Mouse (Mus musculus) right cerebral cortex, postnatal 14 days (tissue): ENCODE data around the gene Bcl2l1.

Experiments
- DNase-seq: peaks from one replicate; pipeline ENCODE4 v3.0.0; 2022

The Bcl2l1 gene

DNA sequence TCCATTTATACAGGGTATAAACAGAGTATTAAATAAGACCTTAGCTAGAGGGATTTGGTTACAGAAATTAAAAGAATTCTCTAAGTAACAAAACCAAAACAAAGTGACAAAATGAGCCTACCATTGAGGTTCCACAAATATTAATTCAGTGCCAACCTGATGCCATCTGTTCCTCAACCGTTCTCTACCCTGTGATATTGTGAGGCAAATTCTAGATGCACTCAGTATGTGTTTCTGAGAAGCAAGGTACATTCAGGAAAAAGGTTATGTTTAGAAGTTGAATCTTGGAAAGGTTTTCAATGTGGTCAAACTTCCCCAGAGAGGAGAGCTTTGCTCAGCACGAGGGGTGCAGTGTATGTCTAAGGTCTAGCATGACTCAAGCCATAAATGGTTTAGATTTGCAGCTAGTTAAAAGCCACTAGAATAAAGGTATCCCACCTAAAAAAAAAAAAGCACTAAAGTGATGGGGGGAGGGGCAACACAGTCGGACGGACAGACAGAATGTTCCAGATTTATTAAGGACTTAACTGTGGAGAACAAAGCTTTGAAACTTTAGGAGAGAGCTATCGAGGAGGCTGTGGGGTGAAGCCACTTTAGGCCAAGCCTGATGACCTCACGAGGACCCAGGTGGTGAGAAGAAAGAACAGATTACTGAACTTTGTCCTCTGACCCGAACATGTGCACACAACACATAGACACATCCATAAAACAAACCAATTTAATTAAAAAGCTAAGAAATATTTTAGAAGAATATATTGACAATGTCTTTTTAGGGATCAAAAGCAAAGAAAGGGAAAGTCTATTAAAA, 31.4 kb downstream of the Bcl2l1 start:
- no peak for DNase-seq

DNA sequence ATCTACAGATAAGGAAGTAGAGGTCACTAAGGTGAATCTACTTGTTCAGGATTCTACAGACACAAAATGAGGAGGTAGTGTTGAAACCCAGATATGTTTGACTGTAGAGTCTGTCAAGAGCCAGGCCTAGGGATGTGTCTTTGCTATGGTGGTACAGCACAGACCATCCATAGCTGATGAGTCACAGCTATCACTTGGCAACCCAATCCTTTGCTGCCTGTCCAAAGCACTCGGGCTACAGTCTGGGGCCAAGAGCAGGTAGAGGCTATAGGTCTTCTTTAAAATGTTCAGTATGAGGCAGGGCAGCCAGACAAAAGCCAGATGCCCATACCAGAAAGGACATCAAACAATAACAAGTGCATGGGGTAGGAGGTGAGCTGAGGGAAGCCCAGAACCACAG, 33.9 kb downstream of the Bcl2l1 start:
- no peak for DNase-seq

DNA sequence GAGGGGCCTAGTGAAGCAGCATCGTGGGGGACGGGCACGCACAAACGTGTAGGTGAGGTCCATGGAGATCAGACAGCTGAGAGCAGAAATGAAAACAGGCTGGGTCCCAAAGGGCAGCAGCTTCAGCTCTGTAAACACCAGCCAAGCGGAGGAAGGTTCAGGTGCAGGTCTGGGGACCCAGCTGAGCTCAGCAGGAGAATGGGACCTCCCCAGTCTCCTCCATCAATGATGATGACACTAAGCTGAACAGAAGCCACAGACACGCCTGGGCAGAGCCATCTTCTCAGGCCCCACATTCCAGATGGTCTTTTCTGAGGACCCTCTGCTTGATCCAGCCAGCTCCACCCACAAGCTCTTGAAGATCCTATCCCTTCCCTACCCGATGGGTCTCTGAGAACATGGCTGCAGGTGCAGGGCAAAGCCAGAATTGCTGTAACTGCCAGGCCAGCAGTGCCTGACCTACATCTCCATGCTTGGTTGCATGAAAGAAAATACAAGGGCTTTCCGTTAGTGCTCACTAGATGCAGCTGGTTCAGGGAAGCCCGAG, 37.2 kb downstream of the Bcl2l1 start:
- DNase-seq, result no peak

DNA sequence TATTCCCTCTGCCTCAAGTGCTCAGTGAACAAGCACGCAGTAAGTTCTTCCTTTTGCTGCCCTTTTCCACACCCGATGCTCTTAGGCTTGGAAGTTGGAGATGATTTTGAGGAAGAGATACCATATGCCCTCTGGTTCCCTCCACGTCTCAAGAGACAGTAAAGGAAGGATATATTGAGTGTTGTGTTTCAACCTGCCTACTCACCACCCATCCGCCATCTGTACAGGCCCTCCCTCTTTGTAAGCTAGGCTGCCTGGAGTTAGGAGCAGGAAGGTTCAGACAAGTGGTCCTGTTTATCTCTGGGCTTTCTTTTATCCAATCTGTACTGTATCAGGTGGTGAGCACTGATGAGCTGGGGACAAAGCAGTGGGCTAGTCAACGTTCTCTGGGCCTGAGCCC, 38.1 kb downstream of the Bcl2l1 start:
- no peak for DNase-seq

DNA sequence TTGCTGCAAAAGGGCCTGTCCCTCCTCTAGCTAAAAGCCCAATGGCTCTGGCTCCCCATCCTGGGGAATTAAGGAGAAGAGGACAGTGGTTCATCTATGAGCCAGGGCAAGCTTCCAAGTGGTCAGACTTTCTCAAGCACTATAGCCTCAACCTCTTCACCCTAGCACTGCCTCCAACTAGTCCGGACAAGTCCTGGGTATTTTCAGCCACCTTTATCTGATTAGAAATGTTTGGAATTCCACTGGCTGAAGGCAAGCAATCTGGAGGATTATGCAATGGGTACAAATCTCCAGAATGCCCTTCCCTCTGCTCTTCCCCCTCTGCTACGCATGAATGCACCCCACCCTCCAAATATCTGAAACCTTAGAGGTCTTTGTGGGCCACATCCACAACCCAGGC, 39.1 kb downstream of the Bcl2l1 start:
- no peak for DNase-seq

DNA sequence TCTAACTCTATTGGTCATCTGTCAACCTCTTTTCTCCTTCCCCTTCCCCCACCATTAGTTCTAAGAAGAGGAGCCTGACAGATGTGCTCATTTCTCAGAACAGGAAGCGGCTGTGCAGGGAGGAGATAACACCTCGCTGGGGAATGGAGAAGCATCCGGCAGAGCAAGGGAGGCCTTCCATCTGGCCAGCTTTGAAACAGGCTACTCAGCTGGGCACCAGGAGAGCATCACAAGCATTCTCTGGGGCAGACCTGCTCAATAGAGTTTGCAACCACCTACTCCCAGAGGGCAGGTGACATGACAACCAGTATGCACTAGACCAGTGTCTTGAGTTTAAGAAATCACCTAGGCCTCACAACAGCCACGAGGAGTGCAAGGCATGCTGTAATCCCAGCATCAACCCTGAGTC, 41.9 kb downstream of the Bcl2l1 start:
- no peak for DNase-seq

DNA sequence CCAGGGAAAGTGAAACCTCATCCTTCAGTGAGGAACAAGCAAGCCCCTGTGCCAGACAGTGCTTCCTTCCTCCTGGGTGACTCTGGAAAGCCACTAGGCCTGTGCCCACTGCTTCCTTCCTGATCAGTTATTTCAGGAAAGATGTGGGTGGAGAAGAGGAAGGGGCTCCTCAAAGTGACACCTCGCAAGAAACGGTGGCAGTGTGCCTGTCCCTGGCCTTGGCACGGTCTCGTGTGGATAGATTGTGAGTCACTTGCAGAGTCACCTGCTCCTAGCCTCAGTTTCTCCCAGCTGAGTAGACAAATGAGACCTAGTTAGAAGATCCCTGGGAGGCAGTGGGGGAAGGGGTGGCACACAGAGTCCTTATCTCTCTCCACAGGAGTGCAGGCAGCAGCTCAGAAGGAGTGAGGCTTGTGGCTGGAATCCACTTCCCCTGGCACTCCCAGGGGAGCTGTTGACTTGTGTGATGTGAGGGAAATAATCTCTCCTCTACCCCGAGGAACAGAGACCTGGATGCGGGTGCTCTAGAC, 42.6 kb downstream of the Bcl2l1 start:
- DNase-seq, result peak; percentile 24

DNA sequence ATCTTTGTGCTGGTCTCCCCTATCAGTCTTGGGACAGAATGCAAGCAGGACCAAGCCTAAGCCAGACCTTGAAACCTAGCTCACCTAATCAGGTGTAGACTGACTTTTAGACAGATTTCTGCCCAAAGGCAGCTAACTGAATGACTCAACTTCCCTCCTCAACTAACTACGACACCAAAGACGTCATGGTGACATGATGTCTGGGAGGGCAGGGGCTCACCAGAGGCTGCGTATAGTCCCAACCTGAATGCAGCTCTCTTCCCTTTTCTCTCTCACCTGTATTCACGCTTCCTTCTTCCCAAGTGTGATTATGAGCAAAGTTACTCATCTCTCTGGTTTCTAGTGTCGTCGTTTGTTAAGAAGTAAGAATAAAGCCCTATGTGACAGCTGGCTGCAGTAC, 44.0 kb downstream of the Bcl2l1 start:
- no peak for DNase-seq

DNA sequence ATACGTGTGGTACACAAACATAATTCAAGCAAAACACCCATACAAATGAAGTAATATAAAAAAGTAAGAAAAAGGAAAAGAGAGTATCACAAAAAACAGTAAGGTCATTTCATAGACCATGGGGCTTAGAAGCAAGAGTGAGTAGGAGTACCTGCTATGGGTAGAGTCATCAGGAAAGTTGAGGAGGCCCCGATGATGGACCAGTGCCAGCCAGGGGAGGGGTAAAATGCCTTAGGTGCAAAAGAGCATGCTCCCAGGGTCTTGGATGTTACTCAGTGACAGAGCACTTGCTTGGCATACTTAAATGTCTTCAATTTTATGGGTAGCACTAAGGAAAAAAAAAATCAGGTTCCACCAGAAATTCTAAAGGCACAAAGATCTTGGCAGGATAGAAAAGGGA, 44.4 kb downstream of the Bcl2l1 start:
- DNase-seq, result no peak

DNA sequence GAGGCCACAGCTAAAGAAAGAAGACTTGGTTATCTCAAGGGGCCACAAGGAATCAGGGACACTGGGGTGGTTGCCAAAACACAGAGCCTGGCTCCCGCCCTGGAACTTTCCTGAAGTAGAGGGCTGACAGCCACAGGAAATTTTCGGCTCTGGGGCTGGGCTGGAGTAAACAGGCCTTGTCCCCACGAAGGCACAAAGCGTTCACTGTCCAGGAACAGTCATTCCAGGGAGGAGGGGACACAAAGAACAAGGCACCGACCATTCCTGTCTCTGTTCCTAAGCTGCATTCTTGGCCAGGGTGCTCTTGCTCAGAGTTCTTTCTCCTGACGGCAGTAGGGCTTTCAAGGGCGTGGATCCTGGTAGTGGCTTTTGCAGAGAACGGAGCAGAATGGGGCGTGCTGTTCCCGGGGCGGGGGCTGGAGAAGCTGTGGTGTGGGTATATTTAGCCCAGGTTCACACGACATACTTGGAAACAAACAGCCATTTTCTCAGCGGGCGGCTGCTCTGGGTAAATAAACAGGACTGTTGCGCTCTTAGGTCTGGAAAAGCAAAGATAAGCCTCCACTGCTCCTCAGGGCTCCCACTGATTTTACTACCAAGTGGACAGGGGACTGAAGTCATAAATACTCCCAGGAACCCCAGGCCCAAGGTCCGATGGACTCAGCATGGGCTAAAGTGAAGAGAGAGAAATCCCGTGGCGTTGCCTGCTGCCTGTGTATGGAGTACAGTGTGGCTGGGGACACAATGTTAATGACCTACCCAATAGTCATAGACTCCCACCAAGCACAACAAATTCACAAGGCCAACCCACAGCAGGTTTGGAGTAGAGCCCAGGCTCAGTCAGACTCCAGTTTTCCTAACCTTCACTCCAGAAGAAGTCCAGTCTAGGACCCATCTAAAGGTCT, 45.8 kb downstream of the Bcl2l1 start:
- peak; percentile 59 for DNase-seq

DNA sequence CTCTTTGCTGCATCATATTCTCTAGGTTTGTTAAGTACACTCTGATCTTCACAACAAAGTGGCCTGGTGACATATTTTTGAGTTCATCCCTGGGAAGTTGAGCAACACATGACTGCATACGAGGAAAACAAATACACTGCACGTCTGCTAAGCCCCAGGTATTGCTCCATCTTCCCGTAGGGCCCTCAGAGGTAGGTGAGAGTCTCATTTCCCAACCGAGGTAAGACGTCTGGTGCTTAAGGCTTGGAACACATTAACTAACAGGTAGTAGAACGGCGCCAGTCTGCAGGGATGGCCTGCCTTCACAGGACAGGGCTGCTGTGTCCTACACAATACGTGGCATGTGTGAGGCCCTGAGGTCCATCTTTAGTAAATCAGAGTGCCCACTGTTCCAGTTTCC, 46.9 kb downstream of the Bcl2l1 start:
- no peak for DNase-seq

DNA sequence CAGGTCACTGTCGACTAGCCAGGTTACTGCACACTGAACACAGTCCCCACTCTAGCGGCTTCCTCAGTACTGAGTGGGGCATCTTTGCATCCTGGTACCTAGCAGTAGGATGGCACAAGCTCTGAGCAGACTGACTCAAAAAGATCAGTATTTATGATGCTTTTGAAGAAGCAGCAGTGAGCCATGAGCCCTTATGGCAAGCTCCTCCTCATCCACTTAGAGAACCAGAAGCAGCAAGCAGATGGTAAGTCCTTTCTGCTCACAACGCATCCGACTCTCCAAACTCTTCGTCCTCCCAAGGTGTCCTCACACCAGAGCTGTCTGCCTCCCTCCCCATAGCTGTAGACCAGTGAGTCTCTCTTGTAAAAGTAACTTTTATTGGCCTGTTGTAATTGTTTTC, 48.3 kb downstream of the Bcl2l1 start:
- no peak for DNase-seq

DNA sequence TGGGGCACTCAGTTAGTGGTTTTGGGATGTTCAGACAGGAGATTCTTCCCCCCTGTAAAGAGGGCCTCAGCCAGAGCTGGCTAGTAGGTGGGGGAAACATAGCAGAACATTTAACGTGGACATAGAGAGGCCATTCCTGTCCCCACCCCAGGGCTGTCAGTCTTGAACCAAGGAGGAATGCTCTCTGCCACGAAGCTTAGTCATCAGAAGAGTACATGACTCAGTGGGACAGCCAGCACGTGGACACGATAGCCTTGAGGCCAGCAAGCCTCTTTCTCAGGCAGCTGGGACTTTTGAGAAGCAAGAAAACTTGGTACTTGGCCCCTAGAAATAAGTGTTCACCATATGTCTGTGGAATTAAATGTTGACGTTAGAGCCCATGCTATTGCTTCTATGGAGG, 48.9 kb downstream of the Bcl2l1 start:
- no peak for DNase-seq

DNA sequence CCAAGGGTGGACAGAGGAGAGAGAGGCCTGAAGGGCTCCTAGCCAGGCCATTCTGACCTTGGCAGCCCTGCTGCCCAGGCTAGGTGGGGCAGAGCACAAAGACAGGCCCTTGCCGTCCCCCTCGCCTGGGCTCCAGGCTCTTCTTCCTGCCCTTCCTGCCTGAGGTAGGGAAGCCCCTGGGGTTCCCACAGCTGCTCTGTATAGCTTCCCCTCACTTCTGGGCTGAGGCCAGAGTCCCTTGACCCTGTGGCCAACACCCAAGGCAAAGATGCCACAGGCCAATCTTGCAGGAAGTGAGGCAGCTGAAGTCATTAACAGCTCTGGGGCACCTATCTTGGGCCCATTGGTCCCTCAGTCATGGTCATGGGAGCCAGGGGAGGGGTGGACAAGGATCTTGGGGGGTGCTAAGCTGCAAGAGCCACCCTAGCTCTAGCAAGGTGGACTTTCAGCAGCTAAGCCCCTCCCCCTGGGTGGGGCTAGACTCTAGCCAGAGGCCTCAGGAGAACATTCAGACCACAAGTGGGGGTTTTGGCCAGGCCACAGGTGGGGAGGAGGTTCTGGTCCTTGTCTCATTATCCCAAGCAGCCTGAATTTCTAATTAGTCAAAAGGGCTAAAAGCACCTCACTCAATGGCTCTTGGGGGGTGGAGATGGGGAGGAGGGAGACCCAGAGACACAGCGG, 50.4 kb downstream of the Bcl2l1 start:
- DNase-seq, result no peak

DNA sequence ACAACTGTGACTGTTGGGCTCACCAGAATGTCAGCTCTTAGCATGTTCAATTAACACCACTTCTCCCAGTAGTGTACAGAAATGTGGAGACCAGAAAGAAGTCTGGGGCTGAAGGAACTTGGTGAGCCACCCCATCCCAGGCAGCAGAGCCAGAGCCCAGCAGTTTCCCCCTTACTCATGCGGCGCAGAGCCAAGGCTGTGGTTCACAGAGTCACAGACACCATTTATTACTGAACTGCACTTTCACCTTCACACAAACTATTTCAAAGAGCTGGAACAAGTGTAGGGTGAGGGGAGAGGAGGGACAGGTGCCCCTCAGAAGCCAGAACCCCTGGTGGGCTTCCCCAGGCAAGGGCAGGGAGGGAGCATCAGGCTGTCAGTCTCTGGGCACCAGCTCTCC, 51.1 kb downstream of the Bcl2l1 start:
- DNase-seq, result no peak

DNA sequence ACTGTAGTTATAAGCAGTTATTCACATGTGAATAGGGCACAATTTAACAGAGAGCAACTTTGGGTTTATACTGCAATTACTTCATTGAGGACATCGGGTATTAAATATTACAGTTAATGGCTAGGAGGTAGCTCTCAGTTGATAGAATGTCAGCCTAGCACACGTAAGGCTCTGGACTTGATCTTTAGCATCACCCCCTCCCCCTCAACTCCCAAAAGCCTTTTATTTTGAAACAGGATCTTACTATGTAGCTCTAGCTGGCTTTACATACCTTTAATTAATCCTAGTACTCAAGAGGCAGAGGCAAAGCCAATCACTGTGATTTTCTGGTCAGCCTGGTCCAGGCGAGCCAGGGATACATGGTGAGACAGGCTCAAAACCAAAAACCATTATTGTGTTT, 54.4 kb downstream of the Bcl2l1 start:
- no peak for DNase-seq

DNA sequence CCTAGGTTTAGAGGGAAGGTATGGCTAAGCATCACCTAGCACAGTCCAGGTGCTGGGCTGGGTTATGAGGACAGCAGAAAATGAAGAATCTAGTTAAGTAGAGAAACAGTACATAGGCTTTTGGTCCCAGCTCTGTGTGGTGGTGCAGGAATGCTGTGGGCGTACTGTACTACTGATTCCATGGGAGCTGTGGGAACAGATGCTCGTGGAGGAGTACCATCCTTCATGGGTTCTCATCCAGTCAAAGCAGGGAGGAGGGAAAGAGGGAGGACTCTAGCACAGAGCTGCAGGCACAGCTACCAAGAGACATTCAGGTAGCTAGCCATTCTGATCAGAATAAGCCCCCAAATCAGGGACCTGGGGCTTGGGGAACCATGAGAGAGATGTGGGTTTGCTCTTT, 55.1 kb downstream of the Bcl2l1 start:
- peak; percentile 29 for DNase-seq

DNA sequence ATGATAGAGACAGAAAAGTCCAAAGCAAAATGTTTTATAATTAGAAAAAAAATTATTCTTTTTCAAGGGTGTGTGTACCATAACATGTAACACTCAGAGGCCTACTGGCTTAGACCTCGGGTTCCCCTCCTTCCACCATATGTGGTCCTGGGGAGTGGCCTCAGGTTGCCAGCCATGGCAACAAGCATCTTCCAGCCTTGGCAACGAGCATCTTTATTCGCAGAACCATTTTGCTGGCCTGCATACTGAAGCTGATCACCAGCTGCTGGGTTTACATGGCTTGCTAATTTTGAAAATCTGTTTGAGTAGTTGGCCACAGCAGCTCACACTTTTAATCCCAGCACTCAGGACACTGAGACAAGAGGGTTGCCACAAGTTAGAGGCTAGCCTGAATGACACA, 55.5 kb downstream of the Bcl2l1 start:
- no peak for DNase-seq

DNA sequence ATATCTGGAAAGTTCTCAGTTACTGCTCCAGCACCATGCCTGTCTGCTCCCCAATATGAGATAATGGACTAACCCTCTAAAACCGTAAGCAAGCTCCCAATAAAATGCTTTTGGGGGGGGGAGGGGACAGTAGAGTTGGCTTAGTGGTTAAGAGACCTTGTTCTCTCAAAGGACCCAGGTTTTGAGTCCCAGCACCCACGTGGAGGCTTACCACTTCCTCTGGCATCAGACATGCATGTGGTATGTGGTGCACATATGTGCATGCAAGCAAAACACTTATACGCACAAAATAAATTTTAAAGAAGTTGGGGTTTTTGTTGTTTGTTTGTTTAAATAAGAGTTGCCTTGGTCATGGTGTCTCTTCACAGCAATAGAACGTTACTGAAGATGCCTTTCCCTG, 56.2 kb downstream of the Bcl2l1 start:
- DNase-seq, result no peak

DNA sequence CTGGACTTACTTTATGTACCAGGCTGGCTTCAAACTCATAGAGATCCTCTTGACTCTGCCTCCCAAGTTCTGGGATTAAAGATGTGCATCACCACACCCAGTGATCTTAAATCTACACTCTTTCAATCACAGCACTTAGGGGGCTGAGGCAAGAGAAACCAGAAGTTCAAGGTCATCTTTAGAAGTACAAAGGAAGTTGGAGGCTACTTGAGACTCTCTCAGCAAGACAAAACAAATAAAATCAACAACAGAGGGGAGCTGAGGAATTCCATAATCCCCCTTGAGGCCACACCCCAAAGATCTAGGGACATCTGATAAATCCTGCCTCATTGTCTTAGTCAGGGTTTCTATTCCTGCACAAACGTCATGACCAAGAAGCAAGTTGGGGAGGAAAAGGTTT, 59.3 kb downstream of the Bcl2l1 start:
- DNase-seq, result no peak

DNA sequence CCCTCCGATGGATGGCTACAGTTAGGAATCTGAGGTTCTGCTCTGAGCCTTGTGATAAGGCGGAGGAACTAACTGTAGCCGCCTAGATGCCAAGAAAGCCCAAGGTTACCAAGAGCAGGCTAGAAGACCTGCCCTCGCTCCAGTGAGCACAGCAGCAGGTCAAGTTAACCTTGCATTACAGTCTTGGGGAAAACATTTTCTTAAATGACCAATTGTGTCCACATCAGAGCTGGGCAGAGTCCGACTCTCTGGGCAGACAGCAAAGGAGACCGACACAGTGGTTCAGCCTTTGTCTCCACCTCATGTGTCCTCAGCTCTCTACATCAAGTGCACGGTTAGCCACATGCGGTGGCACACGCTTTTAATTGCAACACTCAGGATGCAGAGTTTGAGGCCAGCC, 60.0 kb downstream of the Bcl2l1 start:
- no peak for DNase-seq

DNA sequence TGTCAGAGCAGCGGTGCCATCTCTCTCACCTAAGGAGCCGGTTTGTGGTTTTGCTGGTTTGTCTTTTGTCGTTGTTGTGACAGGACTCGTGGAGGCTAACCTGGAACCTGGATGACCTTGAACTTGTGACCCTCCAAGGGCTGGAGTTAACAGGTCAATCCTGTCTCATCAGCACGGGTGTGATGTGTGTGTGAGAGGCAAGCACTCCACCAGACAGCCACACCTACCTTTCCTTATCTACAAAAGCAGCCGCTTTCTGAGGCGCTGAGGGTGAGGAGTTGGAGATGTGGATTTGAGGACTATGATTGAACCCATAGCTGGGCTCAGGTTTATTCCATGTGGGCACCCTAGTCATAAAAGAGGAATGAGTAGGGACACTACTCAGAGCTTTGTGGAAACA, 61.9 kb downstream of the Bcl2l1 start:
- no peak for DNase-seq

DNA sequence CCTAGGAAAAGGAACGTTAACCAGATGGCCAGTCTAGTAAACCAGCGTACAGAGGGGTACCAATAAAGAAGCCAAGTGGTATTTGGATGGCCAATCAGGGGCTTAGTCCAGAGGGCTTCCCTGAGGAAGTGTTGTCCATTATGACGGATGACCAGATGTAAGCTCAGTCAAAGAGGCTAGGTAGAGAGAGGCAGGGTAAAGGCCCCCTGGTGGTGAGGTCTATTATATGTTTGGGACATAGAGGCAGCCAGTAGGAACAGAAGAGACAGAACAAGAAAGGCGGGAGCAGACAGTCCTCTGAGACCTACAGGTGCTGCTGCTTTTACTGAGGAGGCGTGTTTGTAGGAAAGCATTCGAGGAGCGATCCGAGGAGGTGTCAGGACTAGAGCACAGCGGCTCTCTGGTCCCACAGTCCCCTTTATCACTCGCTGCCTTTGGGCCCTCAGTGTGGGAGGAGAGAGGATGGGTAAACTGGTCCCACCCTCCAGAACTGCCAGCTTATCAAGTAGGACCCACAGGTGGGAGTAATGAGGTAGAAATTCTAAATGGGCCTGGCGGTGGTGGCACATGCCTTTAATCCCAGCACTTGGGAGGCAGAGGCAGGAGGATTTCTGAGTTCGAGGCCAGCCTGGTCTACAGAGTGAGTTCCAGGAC, 63.8 kb downstream of the Bcl2l1 start:
- no peak for DNase-seq
